Mouse (Mus musculus) cerebellum, adult 18-20 months (tissue): ENCODE data around the gene Uqcc1.
"Not testable (repeated sequence)": the region's sequence is repeated elsewhere in the genome, so short reads cannot be mapped to it uniquely, and the experiment has no call there.

Experiments
- DNase-seq, 2 experiments: peaks; one replicate each; pipeline ENCODE4 v3.0.0; 2021

Uqcc1 gene

GRCm38 (mm10) chr2:155928711-155929345, 1.3 kb downstream of the Uqcc1 start:
- DNase-seq = no peak

GRCm38 (mm10) chr2:155925213-155925612, 4.9 kb downstream of the Uqcc1 start:
- not testable (repeated sequence) for DNase-seq

DNA sequence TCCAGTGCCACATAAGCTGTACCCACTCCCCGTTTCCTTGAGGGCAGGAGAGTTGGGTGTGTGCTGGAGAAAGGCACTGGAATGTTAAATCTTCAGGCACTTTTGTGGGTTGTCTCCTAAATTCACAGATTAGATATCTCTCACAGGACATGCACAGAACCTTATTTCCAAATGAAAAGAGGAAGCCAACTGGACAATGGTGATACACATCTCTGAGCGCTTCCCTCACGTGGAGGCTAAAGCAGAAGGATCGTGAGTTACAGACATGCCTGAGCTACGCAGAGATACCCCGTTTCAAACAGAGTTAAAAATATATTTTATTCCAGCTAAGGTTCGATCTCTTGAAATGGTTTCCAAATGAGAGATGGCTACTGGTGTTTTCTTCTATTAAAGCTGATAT, 7.0 kb downstream of the Uqcc1 start:
- no peak for DNase-seq

- no peak for DNase-seq
Measured at GRCm38 (mm10) chr2:155914684-155915083, 15.4 kb downstream of the Uqcc1 start.

- no peak for DNase-seq
Measured at GRCm38 (mm10) chr2:155903632-155904008, 26.5 kb downstream of the Uqcc1 start.

DNA sequence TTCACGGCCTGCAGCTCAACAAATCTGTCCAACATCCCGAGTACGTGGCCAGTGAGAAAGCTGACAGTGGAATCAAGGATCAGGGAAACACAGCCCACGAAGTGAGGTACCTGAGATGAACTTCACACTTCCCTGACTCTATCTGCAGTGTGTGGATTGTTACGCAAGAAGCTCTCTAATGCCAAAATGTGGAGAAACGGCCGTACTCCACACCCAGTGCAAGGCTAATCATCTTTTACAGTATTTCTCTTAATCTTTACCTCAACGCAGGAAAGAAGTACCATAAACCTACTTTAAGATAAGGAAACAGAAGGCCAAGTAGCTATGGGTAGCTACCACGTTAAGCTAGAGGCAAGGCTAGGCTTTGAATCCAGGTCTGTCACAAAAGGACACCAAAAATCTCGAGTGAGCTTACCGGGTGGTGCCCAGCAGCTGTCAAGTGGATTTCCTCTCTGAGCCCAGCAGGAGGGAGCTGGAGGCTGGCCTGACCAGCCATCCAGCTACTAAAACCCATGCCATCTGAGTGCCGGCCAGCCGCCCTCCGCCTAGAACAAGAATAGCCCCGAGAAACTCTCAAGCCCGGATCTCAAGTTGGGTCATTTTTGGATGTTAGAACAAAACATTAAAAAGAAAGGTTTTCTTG, 27.0 kb downstream of the Uqcc1 start:
- DNase-seq = peak; percentile 68 to 70

- no peak for DNase-seq
Measured at GRCm38 (mm10) chr2:155895046-155895735, 34.9 kb downstream of the Uqcc1 start.

DNA sequence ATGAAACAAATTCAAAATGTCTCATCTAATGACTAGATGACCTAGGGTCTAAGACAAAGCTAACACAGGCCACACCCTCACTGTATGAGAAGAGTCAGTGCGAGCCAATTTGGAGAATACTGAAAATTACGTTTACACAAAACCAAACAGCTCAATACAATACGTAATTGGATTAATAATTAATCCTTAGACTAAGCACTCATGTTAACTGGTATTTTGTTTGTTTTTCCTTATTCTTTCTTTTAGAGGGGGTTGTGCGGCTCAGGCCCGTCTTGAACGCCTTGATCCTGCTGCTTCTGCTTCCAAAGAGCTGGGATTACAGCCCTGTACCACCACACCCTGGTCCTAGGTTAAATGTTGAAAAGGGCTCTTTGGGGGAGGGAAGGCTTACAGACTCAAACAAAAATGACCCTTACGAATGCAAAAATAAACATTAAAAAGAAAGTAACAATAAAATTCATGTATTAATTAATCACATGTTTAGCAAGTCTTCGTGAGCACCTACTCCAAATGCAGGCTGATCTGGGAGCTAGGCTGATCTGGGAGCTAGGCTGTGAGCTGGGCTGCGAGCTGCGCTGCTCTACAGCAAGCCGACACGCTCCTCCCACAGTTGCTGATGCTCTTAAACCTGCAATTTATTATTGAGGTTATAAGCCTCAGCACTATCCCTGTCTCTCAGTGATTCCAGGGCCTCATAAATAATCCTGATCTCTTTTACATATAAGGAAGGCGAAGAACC, 35.6 kb downstream of the Uqcc1 start:
- no peak for DNase-seq

DNA sequence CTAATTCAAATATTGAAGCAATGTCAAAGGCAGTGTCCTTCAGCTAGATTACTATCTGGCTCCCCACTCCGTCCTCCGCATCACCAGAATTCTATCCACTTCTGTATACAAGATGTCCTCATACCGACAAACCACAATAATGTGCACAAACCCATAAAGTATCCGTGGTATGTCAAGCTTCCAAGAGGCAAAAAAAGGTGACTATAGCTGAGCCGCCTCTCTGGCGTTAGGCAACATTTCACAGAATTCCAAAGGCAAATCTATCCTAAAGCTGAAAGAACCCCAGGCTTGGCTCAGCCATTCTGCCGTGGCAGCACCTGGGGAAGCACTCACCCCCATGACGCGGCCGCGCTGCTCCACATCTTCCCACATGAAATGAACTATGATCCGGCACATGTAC, 43.3 kb downstream of the Uqcc1 start:
- no peak for DNase-seq

- no peak for DNase-seq
Measured at GRCm38 (mm10) chr2:155885271-155885697, 44.8 kb downstream of the Uqcc1 start.

GRCm38 (mm10) chr2:155882087-155882486, 48.0 kb downstream of the Uqcc1 start:
- DNase-seq = no peak

DNA sequence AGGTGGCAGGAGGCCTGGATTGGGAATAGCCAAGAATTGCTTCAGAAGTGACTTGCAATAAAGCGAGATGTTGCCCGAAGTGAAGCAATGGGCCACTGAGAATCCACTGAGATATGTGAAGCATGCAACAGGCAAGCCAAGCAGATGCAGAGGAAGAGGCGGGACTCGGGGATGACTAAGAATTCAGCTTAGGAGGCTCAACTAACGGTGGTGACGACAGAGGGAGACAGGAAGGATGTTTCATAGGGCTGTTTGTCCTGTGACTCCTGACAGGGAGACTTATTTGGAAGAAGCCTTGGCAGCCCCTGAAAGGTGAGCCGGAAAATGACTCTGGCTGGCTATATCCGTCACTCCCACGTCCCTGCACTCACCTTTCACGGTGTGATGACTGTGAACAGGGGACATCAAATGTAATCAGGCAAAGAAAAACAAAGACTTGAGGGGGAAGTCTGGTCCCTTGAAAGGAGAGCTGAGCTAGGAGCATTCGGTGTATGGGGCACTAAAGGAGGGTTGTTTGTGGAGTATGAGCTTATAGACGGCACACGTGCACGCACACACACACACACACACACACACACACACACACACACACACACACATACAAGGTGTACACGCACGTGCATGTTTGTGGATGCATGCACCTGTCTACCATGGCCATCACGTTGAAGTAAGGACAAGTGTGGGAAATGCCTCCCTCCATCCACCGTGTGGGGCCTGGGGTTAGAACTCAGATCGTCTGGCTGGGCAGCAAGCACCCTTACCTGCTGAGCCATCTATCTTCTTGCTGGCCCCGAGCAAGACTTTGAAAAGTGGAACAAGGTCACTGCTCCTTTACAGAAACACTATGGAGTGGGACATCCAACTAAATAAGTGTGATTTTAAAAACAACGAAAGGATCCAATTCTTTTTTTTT, 50.9 kb downstream of the Uqcc1 start:
- no peak for DNase-seq

DNA sequence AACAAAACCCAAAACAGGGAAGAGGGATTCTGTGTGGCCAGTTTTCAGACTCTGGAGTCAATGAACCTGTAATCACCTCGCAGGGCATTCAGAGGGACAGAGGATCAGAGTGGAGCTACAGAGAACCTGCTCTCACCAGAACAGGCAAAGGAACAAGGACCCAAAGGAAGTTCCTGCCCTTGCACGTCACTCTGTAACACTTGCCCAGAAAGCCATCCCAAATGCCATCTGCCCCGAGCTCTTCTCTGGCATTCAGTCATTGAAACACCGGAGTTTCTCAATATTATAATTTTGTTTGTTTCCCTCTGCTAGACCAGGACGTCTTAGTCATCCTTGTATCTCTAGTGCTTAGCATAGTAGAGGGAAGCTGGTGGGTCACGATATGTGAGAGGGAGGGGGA, 56.5 kb downstream of the Uqcc1 start:
- peak; percentile 33 to 48 for DNase-seq

- no peak for DNase-seq
Measured at GRCm38 (mm10) chr2:155872930-155873507, 57.1 kb downstream of the Uqcc1 start.

- DNase-seq = peak; percentile 40 to 51
Measured at GRCm38 (mm10) chr2:155872486-155872885, 57.6 kb downstream of the Uqcc1 start.

GRCm38 (mm10) chr2:155869772-155870171, 60.3 kb downstream of the Uqcc1 start:
- DNase-seq = no peak

- DNase-seq = no peak
Measured at GRCm38 (mm10) chr2:155868320-155868719, 61.8 kb downstream of the Uqcc1 start.

DNA sequence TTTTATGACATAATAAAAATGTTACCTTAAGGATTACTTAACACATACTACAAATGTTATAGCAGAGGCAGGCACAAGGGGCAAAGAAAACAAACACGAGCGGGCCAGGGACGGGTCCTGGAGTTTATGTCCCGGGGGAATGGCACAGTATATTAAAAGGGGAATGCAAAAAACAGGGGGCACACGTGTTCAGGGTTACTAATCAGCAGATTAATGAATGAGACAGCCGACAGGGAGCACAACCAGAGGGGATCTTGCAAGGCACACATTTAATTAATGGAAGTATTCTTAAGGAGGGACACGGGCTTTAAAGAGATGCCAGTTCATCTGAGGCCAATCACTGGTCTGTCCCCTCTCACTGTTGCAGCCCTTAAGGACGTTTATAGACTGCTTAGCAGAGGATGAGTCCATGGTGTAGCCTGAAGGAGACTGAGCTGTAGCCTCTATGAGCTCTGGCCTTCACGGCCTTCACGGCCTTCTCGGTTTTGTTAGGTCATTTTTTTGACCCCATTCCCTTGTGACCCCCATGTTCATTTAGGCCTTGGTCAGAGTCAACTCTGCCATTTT, 66.7 kb downstream of the Uqcc1 start:
- DNase-seq = no peak

DNA sequence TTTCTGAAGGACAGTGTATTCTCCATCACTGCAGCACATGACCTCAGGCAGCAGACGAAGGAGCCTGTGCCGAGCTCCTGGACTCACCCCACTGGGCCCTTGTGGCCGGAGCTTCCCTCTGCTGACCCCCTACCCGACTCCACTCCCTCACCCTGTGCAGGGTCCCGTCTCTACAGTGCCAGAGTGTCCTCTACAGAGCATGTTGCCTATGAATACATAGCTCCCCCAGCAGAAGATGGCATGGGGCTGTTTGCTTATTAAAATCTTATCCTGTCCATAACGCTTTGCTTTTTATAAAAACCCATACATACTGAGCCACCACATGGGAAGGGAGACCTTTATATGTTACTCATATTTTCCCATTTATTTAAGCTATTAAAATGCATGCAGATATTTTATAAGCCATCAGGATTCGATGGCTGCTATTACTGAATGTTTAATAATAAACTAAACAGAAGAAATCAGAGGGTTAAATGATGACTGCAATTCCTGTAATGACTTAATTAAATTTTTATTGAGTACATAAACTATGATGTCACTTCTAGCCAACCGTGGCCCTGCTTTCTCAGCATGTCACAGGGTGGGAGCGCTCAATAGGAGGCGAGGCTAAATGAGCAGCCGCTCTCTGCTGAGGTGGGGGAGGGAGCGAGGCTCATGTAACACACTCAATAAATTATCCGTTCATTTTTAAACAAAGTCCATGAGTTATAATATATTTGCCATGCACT, 67.4 kb downstream of the Uqcc1 start:
- no peak for DNase-seq

DNA sequence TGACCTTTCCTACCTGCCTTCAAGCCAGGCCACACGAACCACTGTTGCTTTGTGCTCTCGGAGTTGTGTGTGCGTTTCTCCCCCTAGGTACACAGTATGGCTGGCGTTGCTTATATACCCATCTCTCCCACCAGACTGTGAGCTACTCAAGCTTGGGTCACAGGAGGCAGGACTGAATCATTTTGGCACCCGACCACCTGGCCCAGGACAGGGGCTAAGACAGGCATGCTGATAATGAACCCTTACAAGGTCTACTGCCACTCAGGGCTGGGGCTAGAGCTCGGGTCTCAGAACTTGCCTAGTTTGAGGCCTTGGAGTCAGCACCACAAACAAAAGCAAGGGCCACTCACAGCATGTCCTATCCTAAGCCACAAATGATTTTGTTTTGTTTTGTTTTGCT, 68.5 kb downstream of the Uqcc1 start:
- no peak for DNase-seq

DNA sequence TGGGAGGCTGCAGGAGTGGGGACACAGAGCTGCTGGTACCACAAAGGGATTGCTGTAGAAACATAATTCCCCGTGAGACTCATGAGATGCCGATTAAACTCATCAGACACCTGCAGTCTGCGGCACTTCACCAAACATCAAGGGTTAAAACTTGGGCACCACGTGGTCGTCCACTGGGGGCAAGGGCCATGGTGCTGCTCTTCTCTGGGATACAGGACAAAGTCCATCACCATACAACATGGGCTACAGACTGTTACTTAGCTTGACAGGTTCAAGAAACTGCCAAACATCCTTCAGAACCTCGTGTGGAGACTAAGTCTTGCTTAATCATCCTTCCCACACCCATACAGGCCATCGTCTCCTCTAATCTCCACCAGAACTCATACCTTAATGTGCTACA, 70.0 kb downstream of the Uqcc1 start:
- DNase-seq = no peak
